Mouse (Mus musculus) hematopoietic stem cell, adult 5-6 weeks (primary cell): ENCODE measurements around the gene D1Ertd622e. TPM values are rescaled to one million over a fixed set of nuclear protein-coding genes. Genes with fewer than 3 reads are reported as not detected.

ENCODE experiments used
- total RNA-seq: library from RNA; stranded (forward); fragments of 172-1452, 232-1000 nt; gene quantifications from 2 replicates; pipeline ENCODE4 v1.2.3, GENCODE M21; 2017

Gene D1Ertd622e
- total RNA-seq, 1 experiment from 2014 or later, result 34.4 TPM

Other genes starting within 250 kb of the D1Ertd622e start
- gene Gin1, start 108.1 kb upstream of the D1Ertd622e start, total RNA-seq, result 15.3 and 17.8 TPM in 2 replicates
- gene Ppip5k2, start 108.3 kb upstream of the D1Ertd622e start, total RNA-seq, result 67.0 and 70.0 TPM in 2 replicates